Mouse (Mus musculus) gonadal fat pad, adult 2 months (tissue): ENCODE measurements at regions not wholly inside any gene's neighbourhood (a gene's known extent, or its start where the extent isn't known, plus 50 kb on each side); places are given as distances from the start of the nearest gene placed in this dataset.

Source experiments
- DNase-seq: peaks from one replicate; pipeline ENCODE4 v3.0.0-alpha.2; 2012; ENCODE audit warnings: low read depth

DNA sequence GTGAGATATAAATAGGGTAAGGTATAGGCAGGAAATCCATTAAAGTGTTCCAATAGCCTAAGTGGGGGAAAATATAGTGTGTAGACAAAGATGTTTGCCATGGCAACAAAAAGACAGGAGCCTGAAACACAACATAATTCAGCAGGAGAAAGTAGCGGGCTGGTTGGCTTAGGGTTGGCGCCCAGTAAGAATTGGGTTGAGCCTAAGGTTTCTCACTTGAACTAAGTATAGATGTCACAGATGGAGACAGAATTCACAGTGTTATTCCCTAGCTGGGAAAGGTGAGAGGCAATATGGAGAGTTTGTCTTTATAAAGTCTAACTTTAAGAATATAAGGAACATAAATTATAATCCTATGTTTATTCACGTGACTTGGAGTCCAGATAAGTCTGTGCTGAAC lies 64.8 kb upstream of the Ogfrl1 start:
- no peak for DNase-seq

DNA sequence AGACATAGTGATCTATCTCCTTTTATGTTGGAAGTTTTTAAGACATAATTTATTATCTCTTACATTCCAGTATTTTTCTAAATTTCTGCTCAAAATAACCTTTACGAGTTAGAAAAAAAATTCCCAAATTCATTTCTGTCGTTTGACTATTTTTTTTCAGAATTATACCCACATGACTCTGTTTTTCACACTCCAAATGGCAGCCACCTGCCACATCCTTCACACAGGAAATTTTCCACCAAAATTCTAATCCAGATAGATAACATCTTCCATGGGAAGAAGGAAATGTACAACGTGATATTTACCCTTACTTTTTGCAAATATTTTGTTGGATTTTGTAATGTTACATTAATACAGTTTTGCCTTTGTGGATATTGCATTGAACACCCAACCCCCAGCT lies 66.5 kb upstream of the Ogfrl1 start:
- DNase-seq, result no peak

DNA sequence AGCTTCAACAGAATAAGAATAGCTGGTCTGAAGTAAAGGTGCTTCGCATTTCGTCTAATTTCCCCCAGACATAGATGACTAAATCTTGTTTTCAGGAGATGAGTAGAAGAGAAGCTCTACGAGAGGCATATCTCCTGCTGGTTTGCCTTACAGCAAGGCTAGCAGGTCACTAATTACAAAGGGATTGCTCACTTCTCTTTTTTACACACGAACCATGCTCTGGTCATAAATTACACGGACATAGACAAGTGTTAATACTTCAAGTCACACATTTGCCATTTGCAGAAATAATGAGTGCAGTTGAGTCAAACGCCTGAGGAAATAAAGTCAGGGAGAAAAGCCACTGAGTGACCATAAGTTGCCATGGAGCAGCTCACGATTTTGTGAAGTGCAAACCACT lies 68.8 kb upstream of the Ogfrl1 start:
- no peak for DNase-seq

- DNase-seq, result no peak
These were observed 69.8 kb upstream of the Ogfrl1 start for GRCm38 (mm10) chr1:23467405-23467804.

GRCm38 (mm10) chr1:23480776-23481320 lies 83.3 kb upstream of the Ogfrl1 start:
- peak; percentile 73 for DNase-seq

DNA sequence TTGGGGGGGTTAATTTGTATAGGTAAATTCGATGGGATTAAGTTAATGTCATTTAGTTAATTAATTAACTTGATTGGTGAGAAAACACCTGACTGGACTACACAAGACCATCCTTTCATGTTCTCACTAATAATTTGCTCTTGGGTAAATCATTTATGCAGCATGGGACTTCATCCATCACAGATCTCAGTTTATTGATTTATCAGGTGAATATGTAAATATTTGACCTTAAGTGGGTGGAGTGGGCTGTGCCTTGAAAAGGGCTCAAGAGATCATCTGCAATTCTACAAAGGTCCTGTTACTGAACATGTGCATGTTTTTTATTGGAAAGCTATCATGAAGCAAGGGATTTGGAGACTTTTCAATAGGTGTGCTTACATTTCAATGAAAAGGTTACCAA lies 87.0 kb upstream of the Ogfrl1 start:
- no peak for DNase-seq

DNA sequence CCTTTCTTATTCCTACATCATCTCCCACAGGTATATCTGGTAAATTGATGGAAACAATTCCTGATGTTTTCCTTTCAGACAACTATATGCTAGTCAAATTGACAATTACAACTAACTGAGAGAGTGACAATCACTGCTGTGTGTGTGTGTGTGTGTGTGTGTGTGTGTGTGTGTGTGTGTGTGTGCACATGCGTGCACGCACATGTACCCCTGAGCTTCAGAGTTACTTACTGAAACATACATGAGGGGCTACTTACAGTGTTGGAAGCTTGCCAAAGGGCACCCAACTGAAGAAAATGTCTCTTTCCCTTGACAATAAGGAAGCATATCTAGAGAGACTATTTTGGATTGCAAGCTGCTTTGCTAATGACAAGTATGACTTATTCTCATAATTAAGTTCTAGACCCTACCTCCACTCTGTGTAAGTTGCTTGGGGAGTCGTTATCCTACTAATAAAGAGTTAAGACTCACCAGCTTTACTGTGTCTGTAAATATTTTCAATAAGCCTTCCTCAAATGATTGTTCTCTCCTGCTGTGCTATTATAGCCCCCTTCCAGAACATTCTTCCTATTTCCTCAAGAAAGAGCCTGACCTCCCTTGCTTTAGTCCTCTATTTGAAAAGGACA lies 87.7 kb upstream of the Ogfrl1 start:
- DNase-seq, result no peak

DNA sequence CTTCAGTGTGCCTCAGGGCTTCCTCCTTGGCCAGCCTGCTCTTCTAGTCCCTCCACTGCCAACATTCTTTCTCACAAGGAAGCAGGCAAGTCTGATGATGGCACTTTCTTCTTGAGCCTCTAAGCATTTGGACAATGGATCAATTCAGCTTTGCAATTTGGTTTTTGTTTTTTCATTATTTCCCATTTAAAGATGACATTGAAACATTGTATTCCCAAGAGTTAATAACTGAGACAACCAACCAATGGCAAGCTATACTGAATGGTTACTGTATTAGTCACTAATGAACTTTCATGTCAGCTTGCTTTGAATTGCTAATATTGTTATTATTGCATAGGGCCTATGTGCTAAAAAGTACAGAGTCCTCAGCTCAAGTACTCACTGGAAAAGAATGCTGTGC lies 89.5 kb upstream of the Ogfrl1 start:
- no peak for DNase-seq

DNA sequence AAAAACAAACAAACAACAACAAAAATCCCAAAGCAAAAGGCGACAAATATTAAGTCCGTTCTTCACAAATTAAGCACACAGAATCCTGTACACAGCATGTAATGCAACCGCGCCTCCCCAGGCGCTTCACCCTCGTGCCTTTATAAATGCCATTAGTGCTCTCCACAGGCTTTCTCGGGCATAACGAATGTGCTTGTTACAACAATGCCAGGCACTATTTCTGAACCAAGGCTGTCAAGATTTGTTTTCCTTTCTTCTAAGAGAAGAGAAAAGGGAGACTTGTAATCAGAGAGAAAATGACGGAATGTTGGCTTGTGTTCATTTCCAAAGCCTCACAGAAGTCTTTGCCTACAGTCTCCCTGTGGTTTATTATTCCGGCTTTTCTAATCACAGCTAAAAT lies 93.1 kb upstream of the Ogfrl1 start:
- DNase-seq, result no peak

DNA sequence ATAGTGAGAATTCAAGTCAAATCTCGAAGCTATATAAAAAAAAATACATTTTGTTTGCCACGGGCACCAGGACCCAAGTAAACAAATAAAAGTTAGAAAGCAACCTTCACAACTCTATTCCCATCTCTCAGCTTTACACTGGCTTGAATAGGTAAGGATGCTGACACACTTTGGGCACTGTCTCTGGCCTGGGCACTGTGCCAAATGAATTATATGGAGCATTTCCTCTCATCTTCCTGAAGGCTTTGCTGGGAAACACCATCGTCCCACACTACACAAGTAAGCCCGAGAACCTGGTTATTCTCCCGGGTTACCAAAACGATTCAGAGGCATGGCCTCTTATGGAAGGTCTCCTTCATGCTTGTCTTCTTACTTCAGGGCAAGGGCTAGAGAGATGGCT lies 93.5 kb upstream of the Ogfrl1 start:
- DNase-seq, result no peak

DNA sequence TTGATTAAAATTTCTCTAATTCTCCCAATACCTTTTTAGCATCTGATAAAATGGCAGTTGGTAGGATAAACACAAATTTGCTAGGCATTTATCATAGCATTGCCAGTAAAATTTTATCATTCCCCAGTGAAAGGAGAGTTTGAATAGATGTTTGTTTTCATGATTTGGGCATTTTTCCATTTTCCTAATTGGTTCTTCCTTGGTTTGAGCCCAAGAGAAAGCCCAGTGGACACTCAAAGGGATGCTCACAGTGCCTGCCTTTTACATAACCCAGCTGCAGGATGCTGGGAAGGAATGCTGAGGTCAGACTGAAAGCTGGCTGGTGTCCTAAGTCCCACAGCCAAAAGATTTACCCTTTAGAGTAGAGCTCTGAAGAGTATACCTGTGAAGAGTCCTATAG lies 95.4 kb upstream of the Ogfrl1 start:
- no peak for DNase-seq

DNA sequence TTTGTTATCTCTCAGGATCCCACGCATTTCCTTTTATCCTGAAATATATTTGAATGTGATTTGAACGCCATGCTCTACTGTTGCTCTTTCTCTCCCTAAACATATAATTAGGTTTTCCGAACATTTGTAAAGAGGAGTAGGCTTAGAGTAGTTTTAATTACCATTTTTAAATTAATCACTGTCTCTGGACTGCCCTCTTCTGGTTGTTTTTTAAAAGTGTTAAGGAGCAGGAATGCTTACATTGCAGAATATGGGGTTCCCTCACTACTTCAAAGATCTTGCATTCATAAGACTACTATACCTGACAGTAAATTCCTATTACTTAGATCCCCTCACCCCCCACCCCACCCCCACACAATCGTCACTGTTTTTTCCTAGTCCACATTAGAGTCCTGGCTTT lies 97.8 kb upstream of the Ogfrl1 start:
- no peak for DNase-seq

DNA sequence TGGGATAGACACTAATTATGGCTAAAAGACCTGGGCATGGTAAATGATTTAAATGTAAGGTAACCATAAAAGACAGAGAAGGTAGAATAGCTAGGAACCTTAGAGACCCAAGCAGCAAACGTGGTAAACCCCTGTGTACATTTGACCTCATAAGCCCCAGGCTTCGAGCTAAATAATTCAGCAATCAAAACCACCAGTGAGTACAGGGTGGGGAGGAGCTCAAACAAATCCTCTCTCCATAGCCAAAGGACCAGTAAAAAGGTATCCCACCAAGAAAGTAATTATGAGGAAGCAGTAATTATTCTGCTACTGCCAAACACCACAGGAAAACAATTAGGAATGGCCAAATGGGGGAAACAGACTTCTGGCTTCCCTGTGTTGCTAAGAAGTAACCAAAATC lies 122.5 kb upstream of the Ogfrl1 start:
- no peak for DNase-seq

- DNase-seq, result no peak
These were observed 135.1 kb upstream of the Ogfrl1 start for GRCm38 (mm10) chr1:23532659-23533058.

DNA sequence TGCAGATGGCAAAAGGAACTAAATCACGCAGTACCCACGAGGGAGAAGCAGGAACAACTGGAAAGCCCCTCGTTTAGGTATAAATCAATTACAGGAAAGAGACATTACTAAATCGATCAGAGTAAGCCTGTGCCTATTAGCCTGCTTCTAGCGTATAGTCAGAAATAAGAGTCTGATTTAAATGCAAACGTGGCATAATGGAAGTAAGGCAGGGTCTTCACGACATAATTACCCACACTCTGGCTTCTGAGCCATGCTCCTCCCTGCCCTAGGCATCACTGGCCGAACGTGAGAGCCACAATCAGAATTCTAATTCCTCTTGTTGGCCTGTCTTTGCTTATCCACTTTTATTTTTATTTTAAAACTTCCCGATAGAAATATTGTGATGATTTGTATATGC lies 139.0 kb upstream of the Ogfrl1 start:
- no peak for DNase-seq

- DNase-seq, result no peak
These were observed 140.8 kb upstream of the Ogfrl1 start for GRCm38 (mm10) chr1:23538419-23538818.

GRCm38 (mm10) chr1:23540594-23540993 lies 143.0 kb upstream of the Ogfrl1 start:
- no peak for DNase-seq

DNA sequence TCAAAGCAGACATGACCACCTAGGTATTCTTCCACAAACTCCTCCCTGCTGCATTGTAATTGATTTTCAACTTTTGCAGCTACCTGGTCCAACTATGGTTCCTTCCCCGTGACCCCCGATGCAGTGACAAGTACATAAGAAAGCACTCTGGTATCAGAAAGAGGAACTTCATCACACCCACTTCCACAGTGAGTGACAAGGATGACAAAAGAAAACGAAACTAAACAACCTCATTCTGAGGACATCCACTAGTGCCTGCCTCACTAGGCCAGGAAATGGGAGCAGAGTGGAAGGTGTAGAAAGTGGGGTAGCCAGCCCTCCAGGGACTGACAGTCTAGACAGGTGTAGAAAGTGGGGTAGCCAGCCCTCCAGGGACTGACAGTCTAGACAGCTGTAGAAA lies 158.2 kb upstream of the Ogfrl1 start:
- no peak for DNase-seq

- no peak for DNase-seq
These were observed 170.5 kb upstream of the Ogfrl1 start for GRCm38 (mm10) chr1:23568106-23568505.

DNA sequence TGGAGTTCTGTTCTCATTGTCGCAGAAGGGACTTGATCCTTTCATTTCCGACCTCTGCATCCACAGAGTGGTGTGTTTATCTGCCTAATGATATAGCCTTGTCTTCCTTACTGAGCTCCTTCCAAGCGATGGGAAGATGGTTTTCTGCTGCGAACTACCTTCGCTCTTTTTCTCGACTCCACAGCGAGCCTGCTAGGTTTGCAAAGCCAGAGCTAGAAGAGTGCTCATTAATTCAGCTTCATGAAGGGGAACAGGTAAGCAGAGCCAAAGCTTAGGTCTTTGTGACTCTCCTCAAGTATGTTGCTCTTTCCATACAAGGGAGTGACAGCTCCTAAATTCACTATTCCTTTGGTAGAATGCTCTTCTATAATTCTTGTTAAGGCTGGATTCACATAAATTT lies 176.9 kb upstream of the Ogfrl1 start:
- DNase-seq, result no peak

DNA sequence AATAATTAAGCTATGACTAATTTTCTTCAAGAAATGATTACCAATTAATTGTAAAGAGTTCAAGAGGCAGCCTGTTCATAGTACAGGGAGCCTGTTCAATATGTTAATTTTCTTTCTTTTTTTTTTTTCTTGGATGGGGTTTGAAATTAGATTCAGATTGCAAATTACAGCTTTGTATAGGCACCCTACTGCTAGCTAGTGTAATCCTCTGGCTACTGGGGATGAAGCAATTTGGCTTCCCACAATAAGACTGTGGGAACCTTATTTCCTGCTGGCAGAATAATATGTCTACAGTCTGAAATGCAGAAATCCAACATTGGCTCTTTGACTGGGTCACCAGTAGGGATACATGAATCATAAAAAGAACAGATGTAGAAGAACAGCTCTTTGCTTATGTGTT lies 177.4 kb upstream of the Ogfrl1 start:
- DNase-seq, result no peak

DNA sequence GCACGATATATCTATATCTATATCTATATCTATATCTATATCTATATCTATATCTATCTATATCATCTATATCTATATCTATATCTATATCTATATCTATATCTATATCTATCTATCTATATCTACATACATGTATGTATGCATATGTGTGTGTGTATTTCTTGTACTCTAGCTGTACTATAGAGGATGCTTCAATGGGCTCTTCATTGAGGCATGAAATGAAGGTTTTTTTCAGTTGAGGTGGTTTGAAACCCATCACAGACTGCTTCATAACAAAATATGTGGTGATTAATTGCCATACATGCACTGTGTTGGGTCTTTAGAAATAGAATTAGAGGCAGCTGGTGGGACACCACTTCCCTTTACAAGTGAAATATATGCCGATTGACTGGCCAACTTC lies 177.9 kb upstream of the Ogfrl1 start:
- DNase-seq, result no peak

DNA sequence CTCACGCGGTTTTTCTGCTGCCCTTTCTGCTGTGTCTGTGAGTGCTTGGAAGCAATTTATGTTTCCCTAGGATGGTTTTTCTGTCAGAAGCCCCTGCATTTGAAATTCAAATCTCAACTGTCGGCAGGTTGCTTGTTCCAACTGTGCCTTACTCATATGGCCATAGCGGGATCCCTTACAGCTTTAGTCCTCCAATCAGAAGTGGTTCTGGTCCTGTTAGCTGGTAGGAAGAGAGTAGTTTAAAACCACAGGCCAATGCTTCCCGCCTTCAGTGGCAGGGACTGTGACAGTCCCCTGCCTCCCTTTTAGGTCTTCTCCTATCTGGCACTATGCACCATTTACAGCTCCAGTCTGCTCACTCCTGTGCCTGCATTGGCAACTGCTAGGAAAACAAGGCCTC lies 178.6 kb upstream of the Ogfrl1 start:
- no peak for DNase-seq

- no peak for DNase-seq
These were observed 172.1 kb upstream of the B3gat2 start for GRCm38 (mm10) chr1:23589414-23589942.
